Mouse (Mus musculus): Measurements from ENCODE around the gene Dnmt1.

The Dnmt1 gene

GRCm38 (mm10) chr9:20943911-20944310 lies 15.8 kb downstream of the Dnmt1 start:
- in situ Hi-C loops (cut with MboI; ENCODE audit: low sequenced_read_pairs), result no loop called here

GRCm38 (mm10) chr9:20943396-20943795 lies 16.3 kb downstream of the Dnmt1 start:
- in situ Hi-C loops (cut with MboI; ENCODE audit: low sequenced_read_pairs), result no loop called here

- in situ Hi-C loops (cut with MboI; ENCODE audit: low sequenced_read_pairs), result no loop called here
These were observed 36.4 kb downstream of the Dnmt1 start for GRCm38 (mm10) chr9:20923258-20923657.

- in situ Hi-C loops (cut with MboI; ENCODE audit: low sequenced_read_pairs), result no loop called here
These were observed 43.5 kb downstream of the Dnmt1 start for GRCm38 (mm10) chr9:20916160-20916559.

- in situ Hi-C loops (cut with MboI; ENCODE audit: low sequenced_read_pairs), result loop anchor here (5.0 kb wide), 1 partner anchor 92 kb away; the partner anchor contains the start of gene Mrpl4
These were observed 49.7 kb downstream of the Dnmt1 start for GRCm38 (mm10) chr9:20909948-20910347.

- in situ Hi-C loops (cut with MboI; ENCODE audit: low sequenced_read_pairs), result no loop called here
These were observed 57.6 kb downstream of the Dnmt1 start for GRCm38 (mm10) chr9:20902174-20902491.

- in situ Hi-C loops (cut with MboI; ENCODE audit: low sequenced_read_pairs), result no loop called here
These were observed 58.1 kb downstream of the Dnmt1 start for GRCm38 (mm10) chr9:20901466-20902173.

- in situ Hi-C loops (cut with MboI; ENCODE audit: low sequenced_read_pairs), result no loop called here
These were observed 61.1 kb downstream of the Dnmt1 start, which contains the start of gene Eif3g for GRCm38 (mm10) chr9:20898511-20899073. Gene Eif3g (minus strand): TSS chr9:20898623.

GRCm38 (mm10) chr9:20897736-20898510 lies 61.8 kb downstream of the Dnmt1 start:
- in situ Hi-C loops (cut with MboI; ENCODE audit: low sequenced_read_pairs), result no loop called here

- in situ Hi-C loops (cut with MboI; ENCODE audit: low sequenced_read_pairs), result no loop called here
These were observed 64.3 kb downstream of the Dnmt1 start for GRCm38 (mm10) chr9:20895382-20895781.

GRCm38 (mm10) chr9:20894629-20895028 lies 65.1 kb downstream of the Dnmt1 start:
- in situ Hi-C loops (cut with MboI; ENCODE audit: low sequenced_read_pairs), result no loop called here

GRCm38 (mm10) chr9:20893590-20894343 lies 65.9 kb downstream of the Dnmt1 start:
- in situ Hi-C loops (cut with MboI; ENCODE audit: low sequenced_read_pairs), result no loop called here

- in situ Hi-C loops (cut with MboI; ENCODE audit: low sequenced_read_pairs), result no loop called here
These were observed 66.6 kb downstream of the Dnmt1 start for GRCm38 (mm10) chr9:20893069-20893468.

- in situ Hi-C loops (cut with MboI; ENCODE audit: low sequenced_read_pairs), result no loop called here
These were observed 67.5 kb downstream of the Dnmt1 start for GRCm38 (mm10) chr9:20892104-20892653.

- in situ Hi-C loops (cut with MboI; ENCODE audit: low sequenced_read_pairs), result no loop called here
These were observed 68.2 kb downstream of the Dnmt1 start for GRCm38 (mm10) chr9:20891339-20892103.

GRCm38 (mm10) chr9:20890411-20890810 lies 69.3 kb downstream of the Dnmt1 start:
- in situ Hi-C loops (cut with MboI; ENCODE audit: low sequenced_read_pairs), result no loop called here

GRCm38 (mm10) chr9:20889185-20890141 lies 70.2 kb downstream of the Dnmt1 start:
- in situ Hi-C loops (cut with MboI; ENCODE audit: low sequenced_read_pairs), result no loop called here

- in situ Hi-C loops (cut with MboI; ENCODE audit: low sequenced_read_pairs), result no loop called here
These were observed 71.3 kb downstream of the Dnmt1 start for GRCm38 (mm10) chr9:20888386-20888765.

Data from CH12F3 (cell line).